Mouse (Mus musculus): ENCODE measurements at regions not wholly inside any gene's neighbourhood (a gene's known extent, or its start where the extent isn't known, plus 50 kb on each side); places are given as distances from the start of the nearest gene placed in this dataset.

GRCm38 (mm10) chr6:135433753-135434152 lies 71.4 kb downstream of the Emp1 start:
- no peak for DNase-seq (ENCODE audit: low spot score)

- no peak for DNase-seq (ENCODE audit: low spot score)
Measured at GRCm38 (mm10) chr6:135436315-135436714, 74.0 kb downstream of the Emp1 start.

- no peak for DNase-seq (ENCODE audit: low spot score)
Measured at GRCm38 (mm10) chr6:135438271-135438670, 75.9 kb downstream of the Emp1 start.

- DNase-seq (ENCODE audit: low spot score): no peak
Measured at GRCm38 (mm10) chr6:135441126-135441871, 79.0 kb downstream of the Emp1 start.

- DNase-seq (ENCODE audit: low spot score): peak; percentile 86
Measured at GRCm38 (mm10) chr6:135444661-135445060, 82.3 kb downstream of the Emp1 start.

GRCm38 (mm10) chr6:135445070-135445469 lies 82.7 kb downstream of the Emp1 start:
- DNase-seq (ENCODE audit: low spot score): no peak

- DNase-seq (ENCODE audit: low spot score): no peak
Measured at GRCm38 (mm10) chr6:135447801-135448200, 85.5 kb downstream of the Emp1 start.

GRCm38 (mm10) chr6:135449228-135449627 lies 86.9 kb downstream of the Emp1 start:
- no peak for DNase-seq (ENCODE audit: low spot score)

- DNase-seq (ENCODE audit: low spot score): no peak
Measured at GRCm38 (mm10) chr6:135450573-135450972, 88.2 kb downstream of the Emp1 start.

- no peak for DNase-seq (ENCODE audit: low spot score)
Measured at GRCm38 (mm10) chr6:135451165-135451797, 88.9 kb downstream of the Emp1 start.

- DNase-seq (ENCODE audit: low spot score): no peak
Measured at GRCm38 (mm10) chr6:135453041-135453440, 90.7 kb downstream of the Emp1 start.

- DNase-seq (ENCODE audit: low spot score): no peak
Measured at GRCm38 (mm10) chr6:135472495-135472894, 110.2 kb downstream of the Emp1 start.

GRCm38 (mm10) chr6:135473146-135473545 lies 110.8 kb downstream of the Emp1 start:
- no peak for DNase-seq (ENCODE audit: low spot score)

GRCm38 (mm10) chr6:135488795-135489194 lies 126.5 kb downstream of the Emp1 start:
- no peak for DNase-seq (ENCODE audit: low spot score)

- no peak for DNase-seq (ENCODE audit: low spot score)
Measured at GRCm38 (mm10) chr6:135493983-135494382, 131.6 kb downstream of the Emp1 start.

GRCm38 (mm10) chr6:135495841-135496240 lies 133.5 kb downstream of the Emp1 start:
- DNase-seq (ENCODE audit: low spot score): no peak

GRCm38 (mm10) chr6:135498592-135498991 lies 136.2 kb downstream of the Emp1 start:
- no peak for DNase-seq (ENCODE audit: low spot score)

GRCm38 (mm10) chr6:135500381-135500780 lies 138.0 kb downstream of the Emp1 start:
- DNase-seq (ENCODE audit: low spot score): no peak

GRCm38 (mm10) chr6:135501791-135502190 lies 139.4 kb downstream of the Emp1 start:
- no peak for DNase-seq (ENCODE audit: low spot score)

GRCm38 (mm10) chr6:135502405-135502804 lies 140.1 kb downstream of the Emp1 start:
- DNase-seq (ENCODE audit: low spot score): no peak

- DNase-seq (ENCODE audit: low spot score): no peak
Measured at GRCm38 (mm10) chr6:135518710-135519437, 156.5 kb downstream of the Emp1 start.

GRCm38 (mm10) chr6:135519438-135519803 lies 157.1 kb downstream of the Emp1 start:
- DNase-seq (ENCODE audit: low spot score): no peak

- DNase-seq (ENCODE audit: low spot score): no peak
Measured at GRCm38 (mm10) chr6:135520868-135521267, 158.5 kb downstream of the Emp1 start.

Data from urinary bladder, adult 2 months (tissue).